Mouse (Mus musculus): ENCODE measurements around the gene Oma1. TPM values are rescaled to one million over a fixed set of nuclear protein-coding genes. Genes with fewer than 3 reads are reported as not detected.
A peak's percentile ranks its signal among the peaks of the same experiment; 100 is the strongest.

Oma1 gene
- total RNA-seq, 2 experiments from 2014 or later: 22.6 to 68.1 TPM

GRCm38 (mm10) chr4:103352926-103353325 lies 39.3 kb downstream of the Oma1 start:
- ATAC-seq (replicated peaks; ENCODE audit: poor library complexity): no peak

GRCm38 (mm10) chr4:103357457-103357856 lies 43.8 kb downstream of the Oma1 start:
- ATAC-seq (replicated peaks; ENCODE audit: poor library complexity): no peak

GRCm38 (mm10) chr4:103358941-103359448 lies 45.4 kb downstream of the Oma1 start:
- peak; percentile 83 for ATAC-seq (replicated peaks; ENCODE audit: poor library complexity)

GRCm38 (mm10) chr4:103382171-103382570 lies 68.6 kb downstream of the Oma1 start:
- ATAC-seq (replicated peaks; ENCODE audit: poor library complexity): no peak

- no peak for ATAC-seq (replicated peaks; ENCODE audit: poor library complexity)
These were observed 71.4 kb downstream of the Oma1 start for GRCm38 (mm10) chr4:103385031-103385430.

GRCm38 (mm10) chr4:103385835-103386787 lies 72.5 kb downstream of the Oma1 start:
- no peak for ATAC-seq (replicated peaks; ENCODE audit: poor library complexity)

GRCm38 (mm10) chr4:103387292-103387691 lies 73.7 kb downstream of the Oma1 start:
- ATAC-seq (replicated peaks; ENCODE audit: poor library complexity): no peak

- peak; percentile 58 for ATAC-seq (replicated peaks; ENCODE audit: poor library complexity)
These were observed 75.0 kb downstream of the Oma1 start for GRCm38 (mm10) chr4:103388530-103389178.

- no peak for ATAC-seq (replicated peaks; ENCODE audit: poor library complexity)
These were observed 76.0 kb downstream of the Oma1 start for GRCm38 (mm10) chr4:103389583-103389982.

- ATAC-seq (replicated peaks; ENCODE audit: poor library complexity): no peak
These were observed 76.9 kb downstream of the Oma1 start for GRCm38 (mm10) chr4:103390499-103390898.

- ATAC-seq (replicated peaks; ENCODE audit: poor library complexity): no peak
These were observed 81.5 kb downstream of the Oma1 start for GRCm38 (mm10) chr4:103395066-103395465.

GRCm38 (mm10) chr4:103395905-103396304 lies 82.3 kb downstream of the Oma1 start:
- ATAC-seq (replicated peaks; ENCODE audit: poor library complexity): no peak

- no peak for ATAC-seq (replicated peaks; ENCODE audit: poor library complexity)
These were observed 83.3 kb downstream of the Oma1 start for GRCm38 (mm10) chr4:103396876-103397275.

GRCm38 (mm10) chr4:103402581-103402980 lies 89.0 kb downstream of the Oma1 start:
- no peak for ATAC-seq (replicated peaks; ENCODE audit: poor library complexity)

GRCm38 (mm10) chr4:103405321-103405720 lies 91.7 kb downstream of the Oma1 start:
- ATAC-seq (replicated peaks; ENCODE audit: poor library complexity): no peak

- ATAC-seq (replicated peaks; ENCODE audit: poor library complexity): no peak
These were observed 96.7 kb downstream of the Oma1 start for GRCm38 (mm10) chr4:103410217-103410799.

Other genes with a start within 250 kb of the Oma1 start
- 59.8 and 67.6 TPM in 2 replicates for gene Mier1, start 199.4 kb upstream of the Oma1 start, total RNA-seq (2015)
- 54.0 and 72.6 TPM in 2 replicates for gene Mier1, start 199.4 kb upstream of the Oma1 start, total RNA-seq (2017)
- 0.66 and 3.2 TPM in 2 replicates for gene Wdr78, start 199.3 kb upstream of the Oma1 start, total RNA-seq (2015)
- 0.83 and 1.7 TPM in 2 replicates for gene Wdr78, start 199.3 kb upstream of the Oma1 start, total RNA-seq (2017)
- gene Slc35d1, start 98.6 kb upstream of the Oma1 start, total RNA-seq (2015): 16.8 and 20.3 TPM in 2 replicates
- gene Slc35d1, start 98.6 kb upstream of the Oma1 start, total RNA-seq (2017): 5.3 and 6.7 TPM in 2 replicates
- gene 4921539E11Rik, start 22.9 kb upstream of the Oma1 start, total RNA-seq (2015): not detected in 2 replicates
- not detected in 2 replicates for gene 4921539E11Rik, start 22.9 kb upstream of the Oma1 start, total RNA-seq (2017)